Mouse (Mus musculus) CH12.LX (cell line): Measurements from ENCODE around the gene Armh1. TPM values are rescaled to one million over a fixed set of nuclear protein-coding genes. Genes with fewer than 3 reads are reported as not detected.

ENCODE experiments used
- DNase-seq: peaks from one replicate; pipeline ENCODE4 v3.0.0-alpha.2; 2013; ENCODE audit errors: extremely low read depth
- H3K27ac ChIP-seq: 2 replicates; pipeline ENCODE4 v1.5.1; 2012; ENCODE audit warnings: low read depth, mild to moderate bottlenecking, control low read depth, moderate library complexity; ENCODE audit not compliant: insufficient read depth
- H3K27me3 ChIP-seq: replicated peaks from 2 replicates; pipeline ENCODE3; 2012; ENCODE audit warnings: inconsistent platforms
- H3K36me3 ChIP-seq, 2 experiments: replicated peaks in 1 of 2; 2 replicates each; pipeline versions ENCODE3 to v1.6.1; 2012; ENCODE audit warnings: inconsistent platforms in 1 of 2, low read length in 1 of 2, mild to moderate bottlenecking in 1 of 2, mixed read lengths in 1 of 2, moderate library complexity in 1 of 2; ENCODE audit not compliant: control insufficient read depth in 1 of 2, insufficient read depth in 1 of 2
- H3K4me1 ChIP-seq, 2 experiments: 2 replicates each; pipeline ENCODE4 v1.6.1; 2012; ENCODE audit warnings: inconsistent platforms in 1 of 2, moderate library complexity in 1 of 2; ENCODE audit not compliant: insufficient read depth in 2 of 2, control insufficient read depth in 1 of 2
- H3K4me2 ChIP-seq: 2 replicates; pipeline ENCODE4 v1.6.1; 2012; ENCODE audit warnings: low read depth, mild to moderate bottlenecking, control low read depth; ENCODE audit not compliant: poor library complexity, insufficient read depth, severe bottlenecking
- H3K4me3 ChIP-seq, 3 experiments: fragments of 150-350 bp in 1 of 3; sonication (generic) in 1 of 3; replicated peaks in 1 of 3; 2 replicates each; pipeline versions ENCODE3 to v1.5.1; 2011 to 2012; ENCODE audit warnings: low read depth in 2 of 3, low read length in 2 of 3, mild to moderate bottlenecking in 2 of 3, moderate library complexity in 2 of 3, control low read depth in 1 of 3, improper control_type of control experiment in 1 of 3, inconsistent platforms in 1 of 3, mixed read lengths in 1 of 3; ENCODE audit not compliant: poor library complexity in 1 of 3
- H3K79me2 ChIP-seq: replicated peaks from 2 replicates; pipeline ENCODE4 v1.6.1; 2012; ENCODE audit warnings: mild to moderate bottlenecking, moderate library complexity; ENCODE audit not compliant: control insufficient read depth, poor library complexity, insufficient read depth, severe bottlenecking; ENCODE audit errors: extremely low read depth
- H3K9ac ChIP-seq: 2 replicates; pipeline ENCODE4 v1.6.1; 2012; ENCODE audit warnings: low read depth, mild to moderate bottlenecking, control low read depth, moderate library complexity; ENCODE audit not compliant: insufficient read depth
- H3K9me3 ChIP-seq: replicated peaks from 2 replicates; pipeline ENCODE3; 2012; ENCODE audit warnings: low read length, inconsistent platforms, mixed read lengths
- BHLHE40 ChIP-seq: IDR thresholded peaks from 2 replicates; pipeline ENCODE4 v1.6.1; 2011; ENCODE audit warnings: mild to moderate bottlenecking, low read depth, low read length, improper control_type of control experiment
- E2F4 ChIP-seq: IDR thresholded peaks from 2 replicates; pipeline ENCODE4 v1.6.1; 2011; ENCODE audit warnings: low read depth, low read length, improper control_type of control experiment; ENCODE audit not compliant: insufficient replicate concordance
- ETS1 ChIP-seq: conservative IDR thresholded peaks from 2 replicates; pipeline ENCODE4 v1.6.1; 2012; ENCODE audit warnings: low read depth, mild to moderate bottlenecking, inconsistent platforms, low read length, improper control_type of control experiment, moderate library complexity
- HCFC1 ChIP-seq: IDR thresholded peaks from 2 replicates; pipeline ENCODE4 v1.6.1; 2012; ENCODE audit warnings: low read depth, mild to moderate bottlenecking, inconsistent platforms, low read length, improper control_type of control experiment
- JUN ChIP-seq: IDR thresholded peaks from 2 replicates; pipeline ENCODE4 v1.6.1; 2011; ENCODE audit warnings: low read depth, mild to moderate bottlenecking, low read length, improper control_type of control experiment, moderate library complexity; ENCODE audit not compliant: insufficient read depth
- JUND ChIP-seq: conservative IDR thresholded peaks from 2 replicates; pipeline ENCODE4 v1.6.1; 2011; ENCODE audit warnings: low read depth, low read length, improper control_type of control experiment
- MAFK ChIP-seq: IDR thresholded peaks from 2 replicates; pipeline ENCODE4 v1.6.1; 2011; ENCODE audit warnings: low read length, improper control_type of control experiment; ENCODE audit not compliant: insufficient replicate concordance
- MAX ChIP-seq: IDR thresholded peaks from 2 replicates; pipeline ENCODE4 v1.6.1; 2011; ENCODE audit warnings: low read length, improper control_type of control experiment
- MEF2A ChIP-seq: IDR thresholded peaks from 2 replicates; pipeline ENCODE4 v1.6.1; 2014; ENCODE audit warnings: low read depth, mild to moderate bottlenecking, inconsistent platforms, low read length, improper control_type of control experiment, borderline replicate concordance
- MYC ChIP-seq: IDR thresholded peaks from 2 replicates; pipeline ENCODE4 v1.6.1; 2011; ENCODE audit warnings: low read depth, mild to moderate bottlenecking, improper control_type of control experiment, low read length
- NELFE ChIP-seq: IDR thresholded peaks from 2 replicates; pipeline ENCODE4 v1.6.1; 2011; ENCODE audit warnings: low read depth, low read length, improper control_type of control experiment
- POLR2A ChIP-seq: IDR thresholded peaks from 2 replicates; pipeline ENCODE4 v1.6.1; 2011; ENCODE audit warnings: low read depth, mild to moderate bottlenecking, improper control_type of control experiment, low read length
- POLR2AphosphoS2 ChIP-seq: IDR thresholded peaks from 2 replicates; pipeline ENCODE4 v1.6.1; 2011; ENCODE audit warnings: low read depth, low read length, improper control_type of control experiment
- RAD21 ChIP-seq: IDR thresholded peaks from 2 replicates; pipeline ENCODE4 v1.6.1; 2011; ENCODE audit warnings: low read depth, mild to moderate bottlenecking, low read length, improper control_type of control experiment, moderate library complexity
- SIN3A ChIP-seq: IDR thresholded peaks from 2 replicates; pipeline ENCODE4 v1.6.1; 2012; ENCODE audit warnings: low read length, improper control_type of control experiment, inconsistent platforms
- SMC3 ChIP-seq: IDR thresholded peaks from 2 replicates; pipeline ENCODE4 v1.6.1; 2011; ENCODE audit warnings: low read depth, low read length, improper control_type of control experiment
- TCF12 ChIP-seq: IDR thresholded peaks from 2 replicates; pipeline ENCODE4 v1.6.1; 2014; ENCODE audit warnings: low read depth, mild to moderate bottlenecking, inconsistent platforms, low read length, improper control_type of control experiment
- UBTF ChIP-seq: IDR thresholded peaks from 2 replicates; pipeline ENCODE4 v1.6.1; 2012; ENCODE audit warnings: low read depth, mild to moderate bottlenecking, inconsistent platforms, low read length, improper control_type of control experiment, moderate library complexity
- USF1 ChIP-seq: IDR thresholded peaks from 2 replicates; pipeline ENCODE4 v1.6.1; 2014; ENCODE audit warnings: low read depth, mild to moderate bottlenecking, inconsistent platforms, low read length, improper control_type of control experiment
- ZC3H11A ChIP-seq: IDR thresholded peaks from 2 replicates; pipeline ENCODE4 v1.6.1; 2012; ENCODE audit warnings: low read depth, mild to moderate bottlenecking, inconsistent platforms, low read length, improper control_type of control experiment
- ZKSCAN1 ChIP-seq: IDR thresholded peaks from 2 replicates; pipeline ENCODE4 v1.6.1; 2012; ENCODE audit warnings: low read depth, inconsistent platforms, low read length, improper control_type of control experiment, borderline replicate concordance
- ZMIZ1 ChIP-seq: IDR thresholded peaks from 2 replicates; pipeline ENCODE4 v1.6.1; 2012; ENCODE audit warnings: low read depth, mild to moderate bottlenecking, inconsistent platforms, low read length, improper control_type of control experiment
- ZNF384 ChIP-seq: IDR thresholded peaks from 2 replicates; pipeline ENCODE4 v1.6.1; 2012; ENCODE audit warnings: low read depth, low read length, improper control_type of control experiment, inconsistent platforms
- dilution Hi-C: fragments of 300-500 bp; cut with MboI; formaldehyde crosslinking; loops from 2 replicates; pipeline ENCODE4 v1.14.3; 2020; ENCODE audit warnings: low sequenced_read_pairs; ENCODE audit not compliant: extremely low pct_unique_long_range_greater_than_20kb, extremely low pct_ligation_motif_present
- in situ Hi-C: fragments of 300-500 bp; cut with MboI; formaldehyde crosslinking; loops from 3 replicates; pipeline ENCODE4 v1.14.3; 2019; ENCODE audit warnings: low sequenced_read_pairs, low pct_ligation_motif_present, low pct_unique_long_range_greater_than_20kb, mixed read lengths
- polyA plus RNA-seq: library from polyadenylated mRNA; unstranded; fragments of >175 nt; gene quantifications from 2 replicates; pipeline ENCODE4 v1.2.1, GENCODE M21; 2012; ENCODE audit warnings: low read depth; ENCODE audit not compliant: insufficient read length
- total RNA-seq, 2 experiments: library from RNA; depleted of rRNA; stranded (reverse); fragments of 300-350 nt in 1 of 2; fragments of >200 nt in 1 of 2; gene quantifications; 2 replicates each; pipeline ENCODE4 v1.2.3; 2012 to 2014

The Armh1 gene
- total and polyA plus RNA-seq, 3 experiments = not detected

- peaks cover 10% of the 10 kb centered on the region for H3K9me3 ChIP-seq
- dilution Hi-C loops = no loop called here
- H3K27me3 ChIP-seq = peaks cover 6% of the 10 kb centered on the region
- H3K9ac ChIP-seq = no peak overlapping the region
- H3K27ac ChIP-seq = no peak overlapping the region
- no peak for TF ChIP-seq NELFE
- no peak for TF ChIP-seq ZNF384
- no peak for TF ChIP-seq RAD21
- no peak for TF ChIP-seq ZMIZ1
- TF ChIP-seq USF1 = no peak
- no peak for TF ChIP-seq SIN3A
- TF ChIP-seq POLR2AphosphoS2 = no peak
- TF ChIP-seq POLR2A = no peak
- no peak for TF ChIP-seq HCFC1
- no peak for TF ChIP-seq MAFK
- TF ChIP-seq ETS1 = no peak
- no peak for TF ChIP-seq TCF12
- TF ChIP-seq JUN = no peak
- no peak for TF ChIP-seq MEF2A
- in situ Hi-C loops = no loop called here
- H3K4me3 ChIP-seq = no peak overlapping the region
- H3K4me1 ChIP-seq = no peaks in the 10 kb centered on the region
- DNase-seq = no peak
- H3K4me2 ChIP-seq = no peak overlapping the region
- H3K79me2 ChIP-seq = no peaks in the 10 kb centered on the region
- H3K36me3 ChIP-seq = no peaks in the 10 kb centered on the region
Observed at GRCm38 (mm10) chr4:117240867-117241266, 11.1 kb downstream of the Armh1 start.

DNA sequence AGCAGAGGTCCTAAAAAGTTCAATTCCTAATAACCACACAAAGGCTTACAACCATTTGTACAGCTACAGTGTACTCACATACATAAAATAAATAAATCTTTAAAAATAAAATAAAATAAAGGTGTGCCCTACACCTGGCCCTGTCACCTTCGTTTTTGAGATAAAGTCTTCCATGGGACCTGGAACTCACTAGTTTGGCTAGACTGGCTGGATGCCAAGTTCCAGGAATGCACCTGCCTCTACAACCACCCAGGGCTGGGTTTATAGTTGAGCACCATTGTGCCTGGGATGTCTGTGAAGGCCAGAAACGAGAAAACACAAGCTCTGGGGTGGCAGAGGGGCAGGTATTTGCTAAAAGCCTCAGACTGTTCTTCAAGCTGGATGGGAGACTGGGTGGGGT lies 12.8 kb downstream of the Armh1 start:
- no peak for DNase-seq
- H3K27ac ChIP-seq = no peak overlapping the region
- no peaks in the 10 kb centered on the region for H3K4me1 ChIP-seq
- peaks cover 10% of the 10 kb centered on the region for H3K9me3 ChIP-seq
- dilution Hi-C loops = no loop called here
- no peak overlapping the region for H3K9ac ChIP-seq
- no peaks in the 10 kb centered on the region for H3K79me2 ChIP-seq
- TF ChIP-seq USF1 (no peak), NELFE (no peak), MAFK (no peak), MAX (no peak), SMC3 (no peak), JUN (no peak), BHLHE40 (no peak), RAD21 (no peak), ZKSCAN1 (no peak), UBTF (no peak), ZC3H11A (no peak), POLR2AphosphoS2 (no peak), MYC (no peak), JUND (no peak), E2F4 (no peak)
- H3K27me3 ChIP-seq = peaks cover 12% of the 10 kb centered on the region
- no peak overlapping the region for H3K4me2 ChIP-seq
- H3K4me3 ChIP-seq = no peak overlapping the region
- no peaks in the 10 kb centered on the region for H3K36me3 ChIP-seq
- in situ Hi-C loops = no loop called here
